Mouse (Mus musculus): Measurements from ENCODE around the gene Grip1. TPM values are rescaled to one million over a fixed set of nuclear protein-coding genes. Genes with fewer than 3 reads are reported as not detected.

Gene Grip1
- polyA plus RNA-seq, 1 experiment from 2014 or later: 18.5 TPM

DNA sequence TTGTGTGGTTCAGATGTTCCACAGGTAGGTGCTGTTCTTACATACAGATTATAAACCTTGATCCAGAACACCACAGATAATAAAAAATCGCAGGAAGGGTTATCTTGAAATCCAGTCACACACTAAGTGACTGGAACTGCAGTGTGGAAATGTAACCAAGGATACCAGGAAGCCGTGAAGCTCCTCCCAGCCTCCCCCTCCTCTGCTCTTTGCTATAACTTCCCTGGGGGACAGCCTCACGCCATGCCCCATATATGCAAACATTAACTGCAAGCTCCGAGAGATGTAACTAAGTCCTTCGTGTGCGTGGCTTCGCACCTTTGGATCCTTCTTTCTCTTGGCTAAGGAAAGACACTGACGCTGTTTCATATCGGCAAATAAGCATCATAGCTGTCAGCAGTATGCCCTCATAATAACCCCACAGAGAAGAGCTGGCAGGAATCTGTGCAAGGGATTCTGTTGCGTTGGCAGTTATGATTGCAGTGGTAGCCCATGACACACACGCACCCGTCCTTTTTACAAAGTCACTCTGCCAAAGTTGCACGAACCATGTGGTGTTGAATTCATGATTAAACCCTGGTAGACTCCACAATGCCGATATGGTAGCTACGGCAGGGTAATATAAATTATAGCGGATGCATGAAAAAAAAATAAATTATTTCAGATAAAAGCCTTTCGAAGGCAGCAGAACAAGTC, 503.8 kb downstream of the Grip1 start:
- no peak overlapping the region for H3K9ac ChIP-seq
- peaks cover 10% of the 10 kb centered on the region; the same call in 1 of the 2 replicates for H3K4me1 ChIP-seq (replicated peaks; ENCODE audit: control insufficient read depth, insufficient read depth, low read length)
- H3K27me3 ChIP-seq (ENCODE audit: control insufficient read depth, insufficient read depth, low read length): no peaks in the 10 kb centered on the region
- 71% methylated on average over 17 of the region's 17 CpGs for WGBS
- no peak overlapping the region for H3K27ac ChIP-seq
- no peaks in the 10 kb centered on the region for H3K36me3 ChIP-seq (replicated peaks; ENCODE audit: control insufficient read depth, insufficient read depth)
- DNase-seq (ENCODE audit: low spot score) (no peak), ATAC-seq (ENCODE audit: low FRiP score) (no peak)
- no peak overlapping the region for H3K4me3 ChIP-seq (replicated peaks; ENCODE audit: low read length)
- H3K9me3 ChIP-seq (ENCODE audit: control insufficient read depth, low read length): no peaks in the 10 kb centered on the region
- H3K4me2 ChIP-seq (replicated peaks): no peak overlapping the region

DNA sequence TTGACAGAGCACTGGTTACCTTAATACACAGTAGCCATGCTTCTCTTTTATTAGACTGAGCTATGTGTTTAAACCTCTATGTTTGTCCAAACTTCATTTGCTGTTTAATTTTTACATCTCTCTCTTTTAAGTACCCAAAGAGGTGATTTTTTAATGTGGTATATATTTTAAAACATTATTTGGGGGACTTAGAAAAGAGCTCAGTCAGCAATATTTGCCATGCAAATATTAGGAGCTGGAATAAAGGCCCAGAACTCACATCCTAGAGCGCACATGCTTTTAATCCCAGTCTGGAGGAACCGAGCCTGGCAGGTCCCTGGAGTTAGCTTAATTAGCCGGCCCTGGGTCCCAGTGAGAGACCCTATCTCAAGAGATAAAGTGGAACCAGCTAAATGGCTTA, 507.3 kb downstream of the Grip1 start:
- no peak overlapping the region for H3K27ac ChIP-seq
- WGBS: 60% methylated on average over 3 of the region's 3 CpGs
- DNase-seq (ENCODE audit: low spot score): no peak
- no peak overlapping the region for H3K4me3 ChIP-seq (replicated peaks; ENCODE audit: low read length)
- no peak overlapping the region for H3K4me2 ChIP-seq (replicated peaks)
- H3K4me1 ChIP-seq (replicated peaks; ENCODE audit: control insufficient read depth, insufficient read depth, low read length): peaks cover 8% of the 10 kb centered on the region; the same call in 1 of the 2 replicates
- H3K27me3 ChIP-seq (ENCODE audit: control insufficient read depth, insufficient read depth, low read length): no peaks in the 10 kb centered on the region
- H3K36me3 ChIP-seq (replicated peaks; ENCODE audit: control insufficient read depth, insufficient read depth): no peaks in the 10 kb centered on the region
- no peak overlapping the region for H3K9ac ChIP-seq
- ATAC-seq (ENCODE audit: low FRiP score): no peak
- no peaks in the 10 kb centered on the region for H3K9me3 ChIP-seq (ENCODE audit: control insufficient read depth, low read length)

DNA sequence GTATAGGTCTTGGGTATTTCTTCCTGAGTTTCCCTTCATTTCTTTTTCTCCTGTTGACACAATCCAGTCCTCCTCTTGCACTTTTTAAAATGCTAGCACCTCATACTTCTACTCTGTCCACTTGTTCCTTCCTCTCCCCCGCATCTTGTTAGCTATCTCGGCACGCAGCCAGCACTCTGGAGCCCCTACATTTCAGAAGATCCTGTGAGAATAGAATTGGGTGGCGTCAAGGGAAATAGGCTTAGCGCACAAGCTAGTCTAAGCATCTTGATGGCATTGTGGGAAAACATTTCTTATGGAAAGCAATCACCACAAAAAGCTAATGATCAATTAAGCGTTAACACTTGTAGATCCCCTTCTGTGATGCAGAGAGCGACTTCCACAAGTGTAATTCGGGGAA, 512.7 kb downstream of the Grip1 start:
- Histone ChIP-seq H3K4me1 (replicated peaks; ENCODE audit: control insufficient read depth, insufficient read depth, low read length) (no peaks in the 10 kb centered on the region), H3K27me3 (ENCODE audit: control insufficient read depth, insufficient read depth, low read length) (no peaks in the 10 kb centered on the region), H3K9ac (no peak overlapping the region), H3K4me3 (replicated peaks; ENCODE audit: low read length) (no peak overlapping the region), H3K9me3 (ENCODE audit: control insufficient read depth, low read length) (no peaks in the 10 kb centered on the region), H3K36me3 (replicated peaks; ENCODE audit: control insufficient read depth, insufficient read depth) (no peaks in the 10 kb centered on the region), H3K4me2 (replicated peaks) (no peak overlapping the region), H3K27ac (no peak overlapping the region)
- WGBS: 68% methylated on average over 8 of the region's 8 CpGs
- ATAC-seq (ENCODE audit: low FRiP score): no peak
- DNase-seq (ENCODE audit: low spot score): no peak

- no peak for ATAC-seq (ENCODE audit: low FRiP score)
- Histone ChIP-seq H3K27ac (peak overlapping the region; percentile 26; the same call in 1 of the 2 replicates), H3K9me3 (ENCODE audit: control insufficient read depth, low read length) (no peaks in the 10 kb centered on the region)
These were observed 525.8 kb downstream of the Grip1 start for GRCm38 (mm10) chr10:119979396-119979795.

DNA sequence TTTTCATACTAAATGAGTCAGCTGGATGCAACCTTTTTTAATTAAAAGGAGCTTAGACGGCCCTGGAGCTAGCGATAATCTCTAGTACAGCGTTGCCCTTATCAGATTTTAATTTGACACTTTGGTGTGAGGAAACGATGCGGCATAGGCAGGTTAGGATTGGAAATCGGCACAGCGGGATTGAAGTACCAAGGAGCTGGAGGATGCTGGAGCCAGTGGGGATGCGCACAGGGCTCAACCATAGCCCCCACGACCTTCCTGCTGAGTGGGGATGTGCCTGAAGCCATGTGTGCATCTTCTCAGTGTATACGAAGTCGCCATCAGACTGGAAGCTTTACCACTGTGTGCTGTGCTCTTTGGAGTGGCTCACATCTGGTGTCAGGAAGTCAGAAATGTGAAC, 526.4 kb downstream of the Grip1 start:
- Histone ChIP-seq H3K4me1 (replicated peaks; ENCODE audit: control insufficient read depth, insufficient read depth, low read length) (peaks cover 5% of the 10 kb centered on the region; the same call in 1 of the 2 replicates), H3K4me3 (replicated peaks; ENCODE audit: low read length) (no peak overlapping the region), H3K9ac (no peak overlapping the region), H3K27ac (peak overlapping the region; percentile 52; the same call in 1 of the 2 replicates), H3K27me3 (ENCODE audit: control insufficient read depth, insufficient read depth, low read length) (no peaks in the 10 kb centered on the region), H3K4me2 (replicated peaks) (no peak overlapping the region), H3K36me3 (replicated peaks; ENCODE audit: control insufficient read depth, insufficient read depth) (0 out of 2 replicates have a peak, but pooled peaks cover 3% of the 10 kb centered on the region), H3K9me3 (ENCODE audit: control insufficient read depth, low read length) (no peaks in the 10 kb centered on the region)
- WGBS: 34% methylated on average over 11 of the region's 11 CpGs
- ATAC-seq (ENCODE audit: low FRiP score) (no peak), DNase-seq (ENCODE audit: low spot score) (no peak)

More at GRCm38 (mm10) chr10:119979396-119979795, 525.8 kb downstream of the Grip1 start:
- Histone ChIP-seq H3K4me1 (replicated peaks; ENCODE audit: control insufficient read depth, insufficient read depth, low read length) (peaks cover 5% of the 10 kb centered on the region; the same call in 1 of the 2 replicates), H3K27me3 (ENCODE audit: control insufficient read depth, insufficient read depth, low read length) (no peaks in the 10 kb centered on the region), H3K36me3 (replicated peaks; ENCODE audit: control insufficient read depth, insufficient read depth) (0 out of 2 replicates have a peak, but pooled peaks cover 3% of the 10 kb centered on the region), H3K4me3 (replicated peaks; ENCODE audit: low read length) (no peak overlapping the region), H3K4me2 (replicated peaks) (no peak overlapping the region), H3K9ac (no peak overlapping the region)
- DNase-seq (ENCODE audit: low spot score): no peak
- WGBS: 55% methylated on average over 8 of the region's 8 CpGs

GRCm38 (mm10) chr10:119984299-119984698, 530.7 kb downstream of the Grip1 start:
- Histone ChIP-seq H3K4me1 (replicated peaks; ENCODE audit: control insufficient read depth, insufficient read depth, low read length) (peaks cover 5% of the 10 kb centered on the region; the same call in 1 of the 2 replicates), H3K4me2 (replicated peaks) (no peak overlapping the region), H3K27me3 (ENCODE audit: control insufficient read depth, insufficient read depth, low read length) (no peaks in the 10 kb centered on the region), H3K27ac (no peak overlapping the region), H3K9me3 (ENCODE audit: control insufficient read depth, low read length) (no peaks in the 10 kb centered on the region), H3K36me3 (replicated peaks; ENCODE audit: control insufficient read depth, insufficient read depth) (no peaks in the 10 kb centered on the region), H3K9ac (no peak overlapping the region), H3K4me3 (replicated peaks; ENCODE audit: low read length) (no peak overlapping the region)
- DNase-seq (ENCODE audit: low spot score) (no peak), ATAC-seq (ENCODE audit: low FRiP score) (no peak)
- WGBS: 95% methylated on average over 9 of the region's 9 CpGs

DNA sequence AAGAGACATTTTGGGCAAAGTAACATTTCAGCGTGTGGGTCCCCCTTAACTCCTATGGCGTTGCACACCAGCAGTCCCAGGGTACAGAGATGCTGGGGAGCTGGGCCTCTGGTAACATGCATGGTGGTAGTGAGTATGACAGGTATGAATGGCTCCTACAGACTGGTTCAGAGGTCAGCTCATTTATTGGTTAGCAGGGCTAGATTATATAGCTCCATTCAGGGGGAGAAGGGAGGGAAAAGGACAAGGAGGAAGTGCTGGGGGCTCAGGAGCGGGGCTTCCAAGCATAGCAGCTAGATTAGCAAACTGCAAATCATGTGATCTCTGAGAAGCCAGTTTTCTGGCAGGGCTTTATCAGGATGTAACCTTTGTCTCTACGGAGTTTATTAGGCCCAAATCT, 544.8 kb downstream of the Grip1 start:
- whole genome bisulfite sequencing: 83% methylated on average over 4 of the region's 4 CpGs
- no peaks in the 10 kb centered on the region for H3K27me3 ChIP-seq (ENCODE audit: control insufficient read depth, insufficient read depth, low read length)
- no peak overlapping the region for H3K27ac ChIP-seq
- H3K9ac ChIP-seq: no peak overlapping the region
- H3K4me2 ChIP-seq (replicated peaks): no peak overlapping the region
- H3K9me3 ChIP-seq (ENCODE audit: control insufficient read depth, low read length): no peaks in the 10 kb centered on the region
- H3K36me3 ChIP-seq (replicated peaks; ENCODE audit: control insufficient read depth, insufficient read depth): peaks cover 8% of the 10 kb centered on the region
- H3K4me3 ChIP-seq (replicated peaks; ENCODE audit: low read length): no peak overlapping the region
- no peaks in the 10 kb centered on the region for H3K4me1 ChIP-seq (replicated peaks; ENCODE audit: control insufficient read depth, insufficient read depth, low read length)
- DNase-seq (ENCODE audit: low spot score) (no peak), ATAC-seq (ENCODE audit: low FRiP score) (no peak)

GRCm38 (mm10) chr10:120002149-120002548, 548.5 kb downstream of the Grip1 start:
- 92% methylated on average over 4 of the region's 4 CpGs for WGBS
- ATAC-seq (ENCODE audit: low FRiP score): no peak
- H3K27me3 ChIP-seq (ENCODE audit: control insufficient read depth, insufficient read depth, low read length): no peaks in the 10 kb centered on the region

GRCm38 (mm10) chr10:120004096-120004495, 550.5 kb downstream of the Grip1 start:
- 91% methylated on average over 7 of the region's 7 CpGs for WGBS
- Histone ChIP-seq H3K27me3 (ENCODE audit: control insufficient read depth, insufficient read depth, low read length) (no peaks in the 10 kb centered on the region), H3K4me1 (replicated peaks; ENCODE audit: control insufficient read depth, insufficient read depth, low read length) (0 out of 2 replicates have a peak, but pooled peaks cover 3% of the 10 kb centered on the region), H3K9me3 (ENCODE audit: control insufficient read depth, low read length) (no peaks in the 10 kb centered on the region), H3K27ac (no peak overlapping the region), H3K4me3 (replicated peaks; ENCODE audit: low read length) (no peak overlapping the region), H3K36me3 (replicated peaks; ENCODE audit: control insufficient read depth, insufficient read depth) (peaks cover 8% of the 10 kb centered on the region), H3K9ac (no peak overlapping the region), H3K4me2 (replicated peaks) (no peak overlapping the region)
- DNase-seq (ENCODE audit: low spot score) (no peak), ATAC-seq (ENCODE audit: low FRiP score) (no peak)

More at GRCm38 (mm10) chr10:120002149-120002548, 548.5 kb downstream of the Grip1 start:
- no peak overlapping the region for H3K9ac ChIP-seq
- no peak for DNase-seq (ENCODE audit: low spot score)
- 0 out of 2 replicates have a peak, but pooled peaks cover 3% of the 10 kb centered on the region for H3K4me1 ChIP-seq (replicated peaks; ENCODE audit: control insufficient read depth, insufficient read depth, low read length)
- no peak overlapping the region for H3K4me3 ChIP-seq (replicated peaks; ENCODE audit: low read length)
- H3K4me2 ChIP-seq (replicated peaks): no peak overlapping the region
- H3K27ac ChIP-seq: no peak overlapping the region
- no peaks in the 10 kb centered on the region for H3K9me3 ChIP-seq (ENCODE audit: control insufficient read depth, low read length)
- H3K36me3 ChIP-seq (replicated peaks; ENCODE audit: control insufficient read depth, insufficient read depth): peaks cover 8% of the 10 kb centered on the region

Data from hindbrain, embryonic 14.5 days (tissue).